Mouse (Mus musculus): ENCODE measurements at regions not wholly inside any gene's neighbourhood (a gene's known extent, or its start where the extent isn't known, plus 50 kb on each side); places are given as distances from the start of the nearest gene placed in this dataset.

DNA sequence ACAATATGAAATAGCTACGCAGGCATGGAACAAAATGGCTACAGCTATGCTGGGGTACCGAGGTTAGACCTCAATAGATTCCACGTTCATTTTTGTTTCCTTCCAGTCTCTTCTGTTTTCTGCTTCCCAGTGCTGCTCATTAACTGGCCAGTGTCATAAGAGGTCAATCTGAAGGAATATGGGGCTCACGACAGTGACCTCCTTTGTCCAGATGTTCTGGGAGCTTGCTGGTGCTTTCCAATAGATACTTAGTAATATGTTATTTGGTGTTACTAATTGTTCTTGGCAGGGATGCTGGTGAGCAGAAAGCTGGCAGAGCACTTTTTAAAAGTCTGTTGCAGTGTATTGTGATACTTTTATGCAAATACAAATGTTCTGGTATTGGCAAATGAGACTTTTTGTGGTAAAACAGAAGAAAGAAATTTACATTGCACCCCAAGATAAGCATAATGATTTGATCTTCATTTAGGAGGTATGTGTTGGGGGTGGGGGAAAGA lies 95.8 kb upstream of the Arg1 start:
- Histone ChIP-seq H3K27me3 (ENCODE audit: insufficient read depth, poor library complexity, severe bottlenecking) (no peaks in the 10 kb centered on the region), H3K4me1 (replicated peaks) (no peaks in the 10 kb centered on the region), H3K27ac (no peak overlapping the region), H3K4me3 (no peak overlapping the region), H3K36me3 (no peaks in the 10 kb centered on the region), H3K9me3 (0 out of 2 replicates have a peak, but pooled peaks cover 8% of the 10 kb centered on the region)
- 84% methylated on average over 4 of the region's 4 CpGs for WGBS
- no peak for DNase-seq (ENCODE audit: low spot score)

DNA sequence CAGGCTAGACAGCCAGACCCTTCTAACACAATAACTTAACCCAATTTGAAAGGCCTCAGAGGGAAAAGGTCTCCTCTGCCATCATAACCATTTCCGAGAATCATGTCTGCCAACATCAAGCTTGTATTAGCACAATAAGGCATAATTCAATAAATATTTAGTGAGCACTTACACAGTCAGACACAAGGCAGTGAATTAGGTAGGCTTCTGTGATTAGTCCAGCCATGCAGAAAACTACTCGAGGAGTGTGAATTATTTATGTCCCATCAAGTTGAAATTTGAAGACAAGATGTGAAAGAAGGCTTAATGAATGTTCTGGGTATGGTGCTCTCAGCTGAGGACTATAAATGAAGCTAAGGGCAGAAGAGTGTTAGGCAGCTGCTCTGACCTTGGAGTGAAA lies 91.7 kb upstream of the Arg1 start:
- Histone ChIP-seq H3K36me3 (no peaks in the 10 kb centered on the region), H3K4me3 (no peak overlapping the region), H3K9me3 (no peaks in the 10 kb centered on the region), H3K27me3 (ENCODE audit: insufficient read depth, poor library complexity, severe bottlenecking) (no peaks in the 10 kb centered on the region), H3K27ac (no peak overlapping the region), H3K4me1 (replicated peaks) (no peaks in the 10 kb centered on the region)
- DNase-seq (ENCODE audit: low spot score), result no peak
- 62% methylated on average over 2 of the region's 2 CpGs for WGBS

DNA sequence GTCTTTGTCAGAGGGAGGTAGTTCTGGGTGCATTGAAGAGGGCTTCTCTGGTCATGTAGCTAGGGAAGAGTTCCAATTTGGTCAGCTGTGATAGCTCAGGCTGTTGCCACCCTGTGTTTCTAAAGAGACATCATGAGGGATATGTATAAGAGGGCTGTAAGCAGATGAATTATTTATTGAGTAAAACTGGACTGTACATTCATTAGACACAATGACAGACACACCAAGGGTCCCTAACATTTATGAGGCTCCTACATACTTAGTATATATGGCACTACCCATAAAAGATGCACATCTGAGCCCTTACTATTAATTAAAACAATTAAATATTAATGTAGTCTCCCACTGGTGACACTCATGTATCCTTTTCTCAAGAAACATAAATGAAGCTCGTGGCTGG lies 90.6 kb upstream of the Arg1 start:
- Histone ChIP-seq H3K27me3 (ENCODE audit: insufficient read depth, poor library complexity, severe bottlenecking) (no peaks in the 10 kb centered on the region), H3K36me3 (no peaks in the 10 kb centered on the region), H3K4me3 (no peak overlapping the region), H3K4me1 (replicated peaks) (no peaks in the 10 kb centered on the region), H3K27ac (no peak overlapping the region), H3K9me3 (no peaks in the 10 kb centered on the region)
- WGBS, result 73% methylated on average over 1 of the region's 1 CpGs
- DNase-seq (ENCODE audit: low spot score), result no peak

DNA sequence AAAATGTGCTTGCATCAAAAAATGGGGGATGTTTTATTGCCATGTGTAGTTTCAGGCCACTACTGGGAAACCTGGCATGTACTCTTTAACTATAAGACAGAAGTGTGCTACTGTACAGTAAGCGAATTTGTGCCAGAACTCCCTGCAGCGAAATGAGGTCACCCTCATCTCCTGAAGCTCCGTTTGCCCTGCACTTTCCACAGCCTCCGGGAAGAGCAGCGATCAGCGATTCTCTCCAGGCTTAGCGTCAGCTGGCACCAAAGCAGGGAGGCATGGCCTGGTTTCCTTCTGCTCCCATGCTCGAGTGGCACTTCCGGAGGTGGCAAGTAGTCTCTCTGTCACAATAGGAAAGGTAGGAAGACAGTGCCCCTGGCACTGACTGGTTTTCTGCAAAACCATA lies 88.8 kb upstream of the Arg1 start:
- DNase-seq (ENCODE audit: low spot score), result no peak
- Histone ChIP-seq H3K27ac (no peak overlapping the region), H3K4me1 (replicated peaks) (no peaks in the 10 kb centered on the region), H3K36me3 (no peaks in the 10 kb centered on the region), H3K4me3 (no peak overlapping the region), H3K9me3 (no peaks in the 10 kb centered on the region), H3K27me3 (ENCODE audit: insufficient read depth, poor library complexity, severe bottlenecking) (no peaks in the 10 kb centered on the region)
- WGBS, result 80% methylated on average over 9 of the region's 9 CpGs

DNA sequence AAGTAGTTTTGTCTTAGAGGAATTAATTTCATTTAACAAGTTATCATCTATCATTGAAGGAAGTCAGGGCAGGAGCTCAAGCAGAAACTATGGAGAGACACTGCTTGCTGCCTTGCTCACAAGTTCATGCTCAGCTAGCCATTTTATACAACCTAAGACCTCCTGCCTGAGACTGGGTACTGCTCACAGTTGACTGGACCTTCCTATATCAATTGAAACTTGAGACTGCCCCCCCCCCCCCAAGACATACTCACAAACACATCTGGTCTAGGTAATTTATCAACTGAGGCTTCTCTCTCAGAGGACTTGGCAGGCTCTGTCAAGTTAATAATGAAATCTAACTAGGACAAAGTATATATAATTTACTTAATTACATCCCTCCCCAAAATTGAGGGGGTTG lies 84.8 kb upstream of the Arg1 start:
- DNase-seq (ENCODE audit: low spot score), result no peak
- no peaks in the 10 kb centered on the region for H3K9me3 ChIP-seq
- no peaks in the 10 kb centered on the region for H3K27me3 ChIP-seq (ENCODE audit: insufficient read depth, poor library complexity, severe bottlenecking)
- no peak overlapping the region for H3K27ac ChIP-seq
- H3K4me1 ChIP-seq (replicated peaks), result no peaks in the 10 kb centered on the region
- no peak overlapping the region for H3K4me3 ChIP-seq
- no peaks in the 10 kb centered on the region for H3K36me3 ChIP-seq

DNA sequence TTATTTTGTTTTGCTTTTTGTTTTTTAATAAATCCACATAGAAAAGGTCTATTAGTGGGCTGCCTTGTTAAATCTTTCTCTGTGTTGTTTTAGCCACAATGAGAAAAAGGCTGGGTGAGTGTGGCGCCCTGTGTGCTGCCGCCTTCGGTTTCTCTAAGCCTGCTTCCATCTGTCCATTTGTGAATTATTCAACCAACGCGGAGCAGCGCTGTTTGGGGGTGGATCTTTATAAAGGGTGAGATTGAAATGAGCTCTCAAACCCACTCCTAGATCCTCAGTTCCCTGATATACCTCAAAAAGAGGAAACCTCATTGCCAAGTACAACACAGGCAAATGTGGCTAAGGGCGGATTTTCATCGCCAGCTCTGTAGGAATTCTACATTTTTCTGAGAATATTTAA lies 74.0 kb upstream of the Arg1 start:
- 87% methylated on average over 8 of the region's 8 CpGs for WGBS
- no peak overlapping the region for H3K4me3 ChIP-seq

DNA sequence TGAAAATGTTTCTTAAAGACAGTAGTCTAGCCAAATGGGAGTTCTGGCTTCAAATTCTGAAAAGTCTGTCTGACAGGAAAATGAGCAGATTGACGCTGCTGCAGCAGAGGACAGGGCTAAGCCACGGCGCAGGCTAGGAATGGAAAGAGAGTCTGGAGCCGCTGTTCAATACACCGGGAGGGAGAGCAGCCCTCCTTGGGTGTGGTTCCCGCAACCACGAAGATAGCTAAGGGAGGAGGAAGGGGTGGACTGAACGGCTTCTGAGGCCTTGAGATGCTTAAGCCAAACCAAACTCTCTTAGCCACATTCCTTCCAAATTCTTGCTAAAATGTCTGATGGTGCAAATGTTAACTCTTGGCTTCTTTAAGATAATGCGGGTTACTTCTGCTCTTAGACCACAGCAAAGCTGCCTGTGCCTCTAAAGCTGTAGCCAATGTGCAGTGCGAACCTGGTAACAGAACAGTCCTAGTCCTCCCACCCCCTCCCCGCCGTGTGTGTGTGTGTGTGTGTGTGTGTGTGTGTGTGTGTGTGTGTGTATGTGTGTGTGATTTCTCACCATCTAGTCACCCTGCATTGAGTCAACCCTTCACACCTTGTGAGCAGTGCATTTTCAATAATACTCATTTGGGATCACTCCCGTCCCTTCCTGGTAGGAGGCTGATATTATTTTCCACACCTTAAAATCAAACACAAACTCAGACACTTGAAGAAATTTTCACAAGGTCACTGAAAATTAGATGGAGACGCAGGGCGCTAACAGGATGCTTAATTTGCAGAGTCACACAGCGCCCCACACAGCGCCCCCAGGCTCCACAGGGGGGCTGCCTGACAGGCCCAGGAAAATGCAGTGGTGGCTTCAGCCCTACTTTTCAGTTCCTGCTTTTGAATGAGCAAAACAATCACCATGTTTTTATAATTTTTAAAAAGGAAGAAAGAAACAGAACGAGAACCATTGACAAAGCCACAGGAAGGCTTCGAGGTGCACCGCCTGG lies 73.2 kb upstream of the Arg1 start:
- no peak for DNase-seq (ENCODE audit: low spot score)
- H3K27me3 ChIP-seq (ENCODE audit: insufficient read depth, poor library complexity, severe bottlenecking), result no peaks in the 10 kb centered on the region
- H3K9me3 ChIP-seq, result no peaks in the 10 kb centered on the region
- 78% methylated on average over 20 of the region's 20 CpGs for WGBS
- no peak overlapping the region for H3K27ac ChIP-seq
- H3K4me3 ChIP-seq, result no peak overlapping the region
- no peaks in the 10 kb centered on the region for H3K36me3 ChIP-seq
- H3K4me1 ChIP-seq (replicated peaks), result no peaks in the 10 kb centered on the region

More for the DNA sequence above, 74.0 kb upstream of the Arg1 start:
- no peak for DNase-seq (ENCODE audit: low spot score)
- Histone ChIP-seq H3K27ac (no peak overlapping the region), H3K4me1 (replicated peaks) (no peaks in the 10 kb centered on the region), H3K9me3 (no peaks in the 10 kb centered on the region), H3K36me3 (no peaks in the 10 kb centered on the region), H3K27me3 (ENCODE audit: insufficient read depth, poor library complexity, severe bottlenecking) (no peaks in the 10 kb centered on the region)

DNA sequence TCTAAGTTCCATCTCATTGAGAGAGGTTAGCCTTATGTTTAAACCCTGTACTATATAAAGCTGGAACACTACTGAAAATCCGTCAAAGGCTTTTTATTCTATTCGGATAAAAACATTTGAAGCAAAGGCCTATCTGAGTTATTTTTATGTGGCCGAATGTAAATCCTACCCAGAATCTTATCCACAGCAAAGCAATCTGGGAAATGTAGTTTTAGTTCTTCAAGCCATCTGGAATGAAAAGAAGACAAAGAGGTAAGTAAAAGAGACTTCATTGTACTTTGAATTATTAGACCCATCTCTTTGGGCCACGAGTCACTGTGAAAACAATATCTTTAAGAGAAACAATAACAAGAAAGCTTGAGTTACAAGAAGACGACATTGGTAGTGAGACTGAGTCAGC lies 72.5 kb upstream of the Arg1 start:
- no peaks in the 10 kb centered on the region for H3K9me3 ChIP-seq
- H3K27ac ChIP-seq, result no peak overlapping the region
- DNase-seq (ENCODE audit: low spot score), result no peak
- H3K36me3 ChIP-seq, result no peaks in the 10 kb centered on the region
- H3K27me3 ChIP-seq (ENCODE audit: insufficient read depth, poor library complexity, severe bottlenecking), result no peaks in the 10 kb centered on the region
- H3K4me3 ChIP-seq, result no peak overlapping the region
- no peaks in the 10 kb centered on the region for H3K4me1 ChIP-seq (replicated peaks)
- WGBS, result 85% methylated on average over 5 of the region's 5 CpGs

DNA sequence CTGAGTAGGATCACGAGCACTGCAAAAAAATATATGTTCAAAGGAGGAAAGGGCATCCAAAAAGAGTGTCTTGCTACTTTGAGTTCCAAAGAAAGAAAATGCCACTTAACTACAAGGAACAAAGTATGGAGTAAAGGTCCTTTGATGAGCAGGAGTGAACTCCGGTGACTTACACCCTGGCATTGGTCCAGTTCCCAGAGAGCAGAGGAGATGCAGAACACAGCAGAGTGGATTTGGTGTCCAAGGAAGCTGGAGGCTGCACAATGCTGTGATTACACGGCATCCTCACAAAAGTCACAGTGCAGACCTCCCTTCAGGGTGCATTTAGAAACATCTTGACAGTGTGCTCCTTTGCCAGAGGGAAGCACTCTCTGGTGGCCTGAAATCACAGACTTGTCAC lies 70.4 kb upstream of the Arg1 start:
- 85% methylated on average over 3 of the region's 3 CpGs for WGBS
- no peaks in the 10 kb centered on the region for H3K27me3 ChIP-seq (ENCODE audit: insufficient read depth, poor library complexity, severe bottlenecking)

DNA sequence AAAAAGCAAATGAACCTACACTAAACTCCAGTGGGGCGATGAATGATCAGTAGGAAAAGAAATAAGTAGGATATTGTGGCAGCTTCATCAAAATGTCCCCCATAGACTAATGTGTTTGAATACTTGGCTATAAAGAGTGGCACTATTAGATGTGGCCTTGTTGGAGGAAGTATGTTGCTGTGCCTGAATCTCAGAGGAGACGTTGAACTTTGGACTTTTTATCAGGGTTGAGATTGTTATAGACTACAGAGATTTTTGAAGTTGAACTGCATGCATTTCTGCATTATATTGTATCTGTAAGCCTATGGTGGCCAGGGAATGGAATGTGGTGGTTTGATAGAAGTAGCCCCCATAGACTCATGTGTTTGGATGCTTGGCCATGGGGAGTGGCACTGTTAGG lies 68.5 kb upstream of the Arg1 start:
- Histone ChIP-seq H3K27ac (no peak overlapping the region), H3K27me3 (ENCODE audit: insufficient read depth, poor library complexity, severe bottlenecking) (no peaks in the 10 kb centered on the region), H3K4me1 (replicated peaks) (no peaks in the 10 kb centered on the region), H3K36me3 (no peaks in the 10 kb centered on the region), H3K9me3 (no peaks in the 10 kb centered on the region), H3K4me3 (no peak overlapping the region)
- no peak for DNase-seq (ENCODE audit: low spot score)
- 90% methylated on average over 2 of the region's 2 CpGs for WGBS

More for the DNA sequence above, 70.4 kb upstream of the Arg1 start:
- Histone ChIP-seq H3K27ac (no peak overlapping the region), H3K4me3 (no peak overlapping the region), H3K36me3 (no peaks in the 10 kb centered on the region), H3K9me3 (no peaks in the 10 kb centered on the region), H3K4me1 (replicated peaks) (no peaks in the 10 kb centered on the region)
- DNase-seq (ENCODE audit: low spot score), result no peak

DNA sequence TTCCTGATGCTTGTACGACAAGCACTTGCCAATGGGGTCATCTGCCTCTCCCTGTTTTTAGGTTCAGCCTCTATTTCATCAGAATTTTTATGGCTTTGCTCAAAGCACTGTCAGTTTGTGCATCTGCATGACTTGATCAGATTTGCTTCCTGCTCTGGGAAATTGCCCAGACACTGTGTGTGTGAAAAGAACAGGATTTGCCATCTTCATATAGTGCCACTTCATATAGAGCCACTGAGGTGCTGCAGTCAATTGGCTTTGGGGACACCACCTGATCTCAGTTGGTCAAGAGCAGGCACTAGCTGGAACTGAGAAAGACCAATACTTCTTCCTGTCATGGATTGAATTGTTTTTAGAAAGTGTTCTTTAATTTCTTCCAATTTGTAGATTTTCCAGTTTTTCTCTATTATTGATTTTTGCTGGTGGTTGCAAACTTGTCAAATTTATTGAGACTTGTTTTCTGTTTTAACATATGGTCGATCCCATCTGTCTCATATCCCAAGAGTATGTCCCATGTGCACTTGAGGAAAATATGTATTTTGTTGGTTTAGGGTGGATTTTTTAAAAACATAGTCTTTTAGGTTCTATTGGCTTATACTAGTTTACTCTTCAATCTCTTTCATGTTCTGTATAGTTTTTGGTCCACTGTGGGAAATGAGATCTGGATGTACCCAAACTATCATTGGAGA lies 62.8 kb upstream of the Arg1 start:
- Histone ChIP-seq H3K27ac (no peak overlapping the region), H3K27me3 (ENCODE audit: insufficient read depth, poor library complexity, severe bottlenecking) (no peaks in the 10 kb centered on the region), H3K4me3 (no peak overlapping the region), H3K9me3 (no peaks in the 10 kb centered on the region), H3K4me1 (replicated peaks) (no peaks in the 10 kb centered on the region), H3K36me3 (no peaks in the 10 kb centered on the region)
- DNase-seq (ENCODE audit: low spot score), result no peak
- 89% methylated on average over 2 of the region's 2 CpGs for WGBS

DNA sequence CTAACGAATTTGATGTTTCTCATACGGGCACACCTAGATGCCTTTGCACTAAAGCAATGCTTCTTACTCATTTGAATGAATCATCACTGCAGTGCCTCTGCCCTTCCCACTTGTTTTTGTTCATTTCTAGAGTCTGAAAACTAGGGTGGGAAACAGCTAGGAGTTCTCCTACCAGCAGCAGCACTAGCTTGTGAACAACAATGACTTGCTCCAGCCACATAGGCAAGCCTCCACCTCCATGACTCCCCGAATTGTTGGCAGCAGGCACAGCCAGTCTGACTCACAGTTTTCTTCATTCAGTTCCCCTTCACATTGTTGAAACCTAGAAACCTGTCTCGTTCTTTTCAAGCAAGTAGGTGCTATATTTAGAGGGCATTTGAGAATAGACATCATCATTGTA lies 57.5 kb upstream of the Arg1 start:
- Histone ChIP-seq H3K4me1 (replicated peaks) (no peaks in the 10 kb centered on the region), H3K9me3 (peaks cover 9% of the 10 kb centered on the region; the same call in 1 of the 2 replicates), H3K36me3 (no peaks in the 10 kb centered on the region), H3K27ac (no peak overlapping the region), H3K27me3 (ENCODE audit: insufficient read depth, poor library complexity, severe bottlenecking) (no peaks in the 10 kb centered on the region), H3K4me3 (no peak overlapping the region)
- DNase-seq (ENCODE audit: low spot score), result no peak
- 92% methylated on average over 4 of the region's 4 CpGs for WGBS

DNA sequence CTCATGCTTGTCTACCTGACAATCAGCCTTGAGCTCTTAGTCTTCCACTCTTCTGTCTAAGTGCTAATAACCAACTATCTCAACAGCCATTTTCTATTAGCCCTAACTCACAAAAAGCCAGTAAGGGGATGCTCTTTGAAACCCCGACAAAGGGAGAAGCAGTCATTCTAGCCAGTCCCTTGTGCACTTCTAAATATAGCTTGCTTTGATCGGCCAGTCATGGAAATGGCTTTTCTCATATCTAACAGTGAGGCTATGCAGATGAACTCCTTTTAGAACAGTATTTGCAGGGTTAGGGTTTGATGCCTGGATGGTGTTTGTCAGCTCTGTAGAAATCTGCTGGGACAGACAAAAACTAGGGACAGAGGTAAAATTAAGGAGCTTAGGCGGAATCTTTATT lies 54.5 kb upstream of the Arg1 start:
- H3K4me1 ChIP-seq (replicated peaks), result no peaks in the 10 kb centered on the region
- no peak overlapping the region for H3K27ac ChIP-seq
- 86% methylated on average over 3 of the region's 3 CpGs for WGBS
- H3K4me3 ChIP-seq, result no peak overlapping the region
- H3K9me3 ChIP-seq, result peaks cover 9% of the 10 kb centered on the region; the same call in 1 of the 2 replicates
- no peaks in the 10 kb centered on the region for H3K27me3 ChIP-seq (ENCODE audit: insufficient read depth, poor library complexity, severe bottlenecking)
- no peaks in the 10 kb centered on the region for H3K36me3 ChIP-seq
- DNase-seq (ENCODE audit: low spot score), result no peak

Data from hindbrain, embryonic 10.5 days (tissue).